Mouse (Mus musculus) gastrocnemius, postnatal 36 days (tissue): Measurements from ENCODE around the gene Pcca. TPM values are rescaled to one million over a fixed set of nuclear protein-coding genes. Genes with fewer than 3 reads are reported as not detected.
"Not testable (repeated sequence)": the region's sequence is repeated elsewhere in the genome, so short reads cannot be mapped to it uniquely, and the experiment has no call there.

ENCODE experiments used
- DNase-seq, 2 experiments: peaks; one replicate each; pipeline ENCODE4 v3.0.0; 2022
- intact Hi-C: fragments of 180-260 bp; cut with DNase I; formaldehyde crosslinking; loops from one replicate; pipeline ENCODE4 v1.15.1; 2025
- total RNA-seq, 2 experiments: library from RNA; stranded (reverse); gene quantifications; 2 replicates each; pipeline ENCODE4 v1.2.3; 2021

Gene Pcca
- total RNA-seq, 2 experiments from 2014 or later = 42.3 to 42.5 TPM

DNA sequence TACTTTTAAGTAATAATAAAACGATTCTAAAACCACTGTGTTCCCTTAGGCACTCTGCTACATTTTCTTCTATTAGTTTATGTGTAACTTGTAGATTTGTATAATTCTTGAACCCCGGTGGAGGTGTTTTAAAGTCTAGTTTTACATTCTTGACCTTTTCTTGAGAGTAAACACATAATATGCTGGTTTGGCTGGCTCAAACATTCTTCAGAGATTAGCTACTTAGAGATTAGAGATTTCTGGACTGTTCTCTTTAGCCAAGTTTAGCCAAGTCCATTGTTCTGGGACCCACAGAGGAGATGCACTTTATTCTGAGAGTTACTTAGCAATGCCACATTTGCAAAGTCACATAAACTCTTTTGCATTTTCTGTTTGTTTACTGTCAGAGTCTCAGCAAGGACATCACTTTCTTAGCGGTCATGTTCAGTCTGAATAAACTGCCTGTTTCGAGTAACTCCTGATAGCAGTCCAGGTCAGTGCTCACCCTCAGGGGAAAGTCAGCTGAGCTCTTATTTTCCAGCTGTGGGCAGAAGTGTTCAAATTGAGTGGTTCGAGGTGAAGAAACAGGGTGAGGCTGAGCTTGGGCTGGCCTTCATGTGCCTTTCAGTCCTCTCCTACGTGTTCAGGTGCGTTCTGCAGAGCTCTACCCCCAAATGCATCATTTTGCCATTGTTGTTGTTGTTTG is 18.8 kb downstream of the Pcca start:
- DNase-seq = no peak
- intact Hi-C loops = no loop called here

DNA sequence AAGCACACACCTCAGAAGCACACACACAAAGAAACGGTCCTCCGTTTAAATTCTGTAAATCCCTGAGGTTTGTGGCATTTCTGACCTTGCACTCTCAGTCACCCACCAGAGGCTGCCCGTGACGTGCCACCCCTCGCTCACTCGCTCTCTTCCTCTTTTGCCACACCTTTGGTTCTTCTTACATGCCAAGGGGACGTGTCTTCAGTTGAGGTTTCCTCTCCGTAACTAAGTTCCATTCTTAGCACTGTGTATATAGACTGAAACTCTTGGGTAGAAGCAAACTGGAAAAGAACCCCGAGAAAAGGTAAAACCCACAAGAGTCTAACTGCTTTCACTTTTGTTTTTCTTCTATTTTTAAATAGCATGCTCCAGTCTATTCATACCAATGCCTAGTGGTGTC is 23.2 kb downstream of the Pcca start:
- intact Hi-C loops = no loop called here
- no peak for DNase-seq

DNA sequence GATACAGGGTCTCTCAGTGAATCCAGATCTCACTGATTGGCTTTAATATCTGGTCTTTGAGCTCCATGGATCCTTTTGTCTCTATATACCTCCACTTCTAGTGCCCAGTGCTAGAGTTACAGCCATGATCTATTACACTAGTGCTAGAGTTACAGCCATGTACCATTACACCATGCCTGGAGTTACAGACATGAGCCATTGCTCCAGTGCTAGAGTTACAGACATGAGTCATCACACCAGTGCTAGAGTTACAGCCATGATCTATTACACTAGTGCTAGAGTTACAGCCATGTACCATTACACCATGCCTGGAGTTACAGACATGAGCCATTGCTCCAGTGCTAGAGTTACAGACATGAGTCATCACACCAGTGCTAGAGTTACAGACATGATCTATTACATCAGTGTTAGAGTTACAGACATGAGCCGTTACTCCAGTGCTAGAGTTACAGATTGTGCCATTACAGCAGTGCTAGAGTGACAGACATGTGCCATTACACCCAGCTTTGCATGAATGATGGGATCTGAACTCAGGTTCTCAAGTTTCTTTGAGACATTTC is 26.8 kb downstream of the Pcca start:
- intact Hi-C loops, DNase-seq: not testable (repeated sequence)

DNA sequence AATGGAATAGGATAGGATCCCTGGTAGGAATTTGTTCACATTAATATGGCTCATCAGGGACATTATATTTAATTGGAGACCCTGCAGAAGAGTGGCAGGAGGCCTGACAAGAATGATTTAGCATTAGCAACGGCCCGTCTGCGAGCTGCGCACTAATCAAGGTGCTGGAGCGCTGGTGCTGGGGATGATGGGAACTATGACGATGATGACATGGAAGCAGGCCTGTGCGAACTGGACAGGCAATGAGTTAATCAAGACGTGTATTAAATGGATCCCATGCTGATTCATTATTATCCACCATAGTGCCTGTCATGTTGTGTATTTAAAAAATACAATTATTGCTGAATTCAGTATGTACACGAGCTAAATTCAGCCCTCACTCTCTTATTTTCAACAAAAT is 36.7 kb downstream of the Pcca start:
- intact Hi-C loops = no loop called here
- no peak for DNase-seq

DNA sequence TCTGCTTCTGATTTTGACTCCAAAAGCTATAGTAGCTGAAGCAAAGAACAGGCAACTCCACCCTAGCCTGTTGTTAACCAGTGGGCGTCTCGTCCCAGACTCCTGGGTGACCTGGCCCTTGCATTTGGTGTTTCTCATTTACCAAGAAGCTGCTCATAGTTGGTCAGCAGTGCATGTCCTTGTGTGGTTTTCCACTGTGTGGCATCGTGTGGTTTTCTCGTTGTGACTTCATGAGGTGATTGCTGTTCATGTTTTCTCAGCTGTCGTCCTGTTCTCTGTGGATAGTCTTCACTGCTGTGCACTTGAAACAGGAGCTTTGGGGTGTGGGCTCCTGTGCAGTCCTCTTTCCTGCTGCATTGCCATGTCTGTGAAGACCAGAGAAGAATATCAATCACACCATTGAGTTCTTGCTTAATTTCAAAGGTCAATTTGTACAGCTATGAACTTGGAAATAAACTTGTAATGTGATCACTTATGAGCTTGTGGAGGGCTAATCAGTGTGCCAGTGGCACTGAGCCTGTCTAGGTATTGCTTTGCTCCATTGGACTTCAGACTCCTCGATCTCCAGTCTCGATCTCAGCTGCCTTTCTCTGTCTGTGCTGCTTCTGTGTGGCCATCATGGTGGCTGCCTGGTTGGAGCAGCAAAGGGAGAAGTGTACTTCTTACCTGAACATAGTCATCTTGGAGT is 40.1 kb downstream of the Pcca start:
- DNase-seq = no peak
- intact Hi-C loops = no loop called here

DNA sequence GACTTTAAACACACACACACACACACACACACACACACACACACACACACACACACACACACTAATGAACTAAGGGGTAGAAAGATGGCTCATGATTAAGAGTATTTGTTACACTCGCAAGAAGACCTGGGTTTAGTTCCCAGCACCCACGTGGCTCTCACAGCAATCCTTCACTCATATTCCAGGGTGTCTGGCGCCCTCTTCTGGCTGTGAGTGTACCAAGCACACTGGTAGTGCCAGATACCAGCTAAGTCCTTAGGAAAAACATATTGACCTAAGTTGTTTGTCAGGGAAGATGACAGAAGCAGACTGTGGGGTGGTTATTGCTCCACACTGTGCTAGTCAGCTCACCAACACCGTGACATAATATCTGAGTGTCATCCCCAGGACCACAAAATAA is 43.7 kb downstream of the Pcca start:
- intact Hi-C loops = no loop called here

DNA sequence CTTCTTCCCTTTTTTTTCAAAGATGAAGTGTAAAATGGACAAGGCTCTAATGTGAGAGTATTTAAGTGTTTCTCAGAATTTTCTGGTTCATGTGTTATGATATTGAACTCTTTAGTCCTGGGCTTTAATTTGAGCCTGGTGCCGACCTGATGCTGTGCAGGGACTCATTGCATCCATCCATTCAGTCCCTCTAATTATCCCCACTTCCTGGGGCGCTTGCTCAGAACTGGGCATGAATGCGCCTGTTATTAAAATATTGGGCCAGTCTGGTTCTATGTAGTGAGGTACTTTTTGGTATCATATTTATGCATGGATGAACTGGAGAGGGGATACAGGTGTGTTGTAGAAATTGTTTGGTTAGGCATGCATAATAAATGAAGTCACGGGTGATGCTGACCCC is 47.9 kb downstream of the Pcca start:
- no peak for DNase-seq
- intact Hi-C loops = no loop called here

More for the DNA sequence above, 43.7 kb downstream of the Pcca start:
- DNase-seq = no peak

DNA sequence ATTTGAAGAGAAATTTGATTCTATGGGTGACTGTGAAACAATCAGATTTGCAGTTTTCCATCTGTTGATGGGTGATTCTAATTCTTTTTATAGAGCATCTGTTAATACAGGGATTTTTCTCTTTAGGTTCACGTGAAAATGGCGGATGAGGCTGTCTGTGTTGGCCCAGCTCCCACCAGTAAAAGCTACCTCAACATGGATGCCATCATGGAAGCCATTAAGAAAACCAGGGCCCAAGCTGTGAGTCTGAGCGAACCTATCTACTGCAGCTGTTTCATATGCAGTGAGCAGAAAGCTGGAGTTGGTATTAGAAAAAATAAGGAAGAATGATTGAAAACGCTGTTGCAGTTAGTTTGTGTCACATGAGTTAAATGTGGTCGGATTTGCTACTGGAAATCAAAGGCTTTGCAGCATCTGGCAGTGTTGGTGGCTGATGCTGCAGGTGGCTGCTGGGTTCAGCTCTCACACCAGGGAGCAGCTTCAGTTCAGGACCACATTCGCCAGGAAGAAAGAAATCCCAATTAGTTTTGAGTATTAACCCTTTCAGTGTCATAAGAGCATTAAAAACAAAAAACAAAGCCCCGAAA is 48.5 kb downstream of the Pcca start:
- intact Hi-C loops = no loop called here
- DNase-seq = no peak

DNA sequence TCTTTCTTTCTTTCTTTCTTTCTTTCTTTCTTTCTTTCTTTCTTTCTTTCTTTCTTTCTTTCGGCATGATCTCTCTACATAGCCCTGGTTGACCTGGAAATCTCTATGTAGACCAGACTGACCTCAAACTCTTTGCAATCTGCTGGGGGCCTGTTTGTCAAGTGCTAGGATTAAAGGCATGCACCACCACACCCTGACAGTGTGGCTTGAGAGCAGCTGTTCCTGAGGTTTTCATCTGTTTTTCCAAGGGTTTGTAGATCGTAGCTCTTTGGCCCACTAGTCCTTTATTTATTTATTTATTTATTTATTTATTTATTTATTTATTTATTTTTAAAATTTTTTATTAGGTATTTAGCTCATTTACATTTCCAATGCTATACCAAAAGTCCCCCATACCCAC is 50.0 kb downstream of the Pcca start:
- intact Hi-C loops = not testable (repeated sequence)

DNA sequence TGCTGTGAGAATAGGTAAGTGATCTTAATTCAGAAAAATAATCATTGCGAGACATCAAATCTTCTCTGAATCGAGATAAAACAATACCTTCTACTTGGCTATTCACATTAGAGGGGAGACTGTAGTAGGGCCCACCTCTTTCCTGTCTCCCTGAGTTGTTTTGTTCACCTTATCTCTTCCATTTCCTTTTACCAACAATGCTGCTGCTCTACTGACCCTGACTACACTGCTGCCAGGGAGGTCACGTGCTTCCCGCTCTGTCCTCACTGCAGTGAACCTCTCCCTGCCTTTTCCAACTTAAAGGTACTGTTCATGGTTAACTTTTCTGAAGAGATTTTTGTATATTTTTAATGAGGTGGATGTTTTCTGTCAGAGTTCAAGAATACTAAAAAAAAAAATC is 52.8 kb downstream of the Pcca start:
- intact Hi-C loops = no loop called here
- DNase-seq = no peak

More for the DNA sequence above, 50.0 kb downstream of the Pcca start:
- not testable (repeated sequence) for DNase-seq

DNA sequence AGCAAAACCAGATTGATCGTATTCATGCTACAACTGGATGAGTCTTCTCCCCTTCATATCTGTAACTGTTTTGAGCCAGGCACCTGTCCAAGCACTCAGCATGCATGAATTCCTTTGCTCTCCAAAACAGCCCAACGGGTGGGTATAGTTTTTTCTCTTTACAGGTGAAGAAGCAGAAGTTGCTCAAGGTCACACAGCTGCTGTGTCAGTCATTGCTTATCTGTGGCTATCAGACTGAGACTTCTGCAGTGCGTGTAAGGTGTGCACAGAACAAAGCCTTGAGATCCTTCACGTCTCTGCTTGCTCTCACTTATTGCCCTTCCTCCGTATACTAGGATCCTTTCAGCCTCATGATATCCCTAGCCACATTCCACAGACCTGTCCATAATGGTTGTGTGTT is 63.4 kb downstream of the Pcca start:
- intact Hi-C loops = no loop called here
- no peak for DNase-seq

DNA sequence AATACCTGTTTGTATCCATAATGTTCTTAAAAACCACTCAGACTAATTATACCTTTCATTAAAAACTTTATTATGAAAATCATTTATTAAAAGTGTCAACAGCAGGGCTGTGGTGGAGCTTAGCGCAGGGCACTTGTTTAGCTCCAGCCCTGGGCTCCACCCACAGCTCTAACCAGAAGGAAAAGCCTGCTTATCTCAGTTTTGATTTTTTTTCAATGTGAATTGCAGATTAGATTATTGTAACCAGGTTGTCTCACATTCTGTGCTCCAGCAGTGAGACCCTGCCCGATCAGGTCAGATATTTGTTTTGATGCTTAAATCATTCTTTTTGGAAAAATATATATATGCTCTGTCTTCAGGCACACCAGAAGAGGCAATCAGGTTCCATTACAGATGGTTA is 64.7 kb downstream of the Pcca start:
- DNase-seq = no peak
- intact Hi-C loops = no loop called here

DNA sequence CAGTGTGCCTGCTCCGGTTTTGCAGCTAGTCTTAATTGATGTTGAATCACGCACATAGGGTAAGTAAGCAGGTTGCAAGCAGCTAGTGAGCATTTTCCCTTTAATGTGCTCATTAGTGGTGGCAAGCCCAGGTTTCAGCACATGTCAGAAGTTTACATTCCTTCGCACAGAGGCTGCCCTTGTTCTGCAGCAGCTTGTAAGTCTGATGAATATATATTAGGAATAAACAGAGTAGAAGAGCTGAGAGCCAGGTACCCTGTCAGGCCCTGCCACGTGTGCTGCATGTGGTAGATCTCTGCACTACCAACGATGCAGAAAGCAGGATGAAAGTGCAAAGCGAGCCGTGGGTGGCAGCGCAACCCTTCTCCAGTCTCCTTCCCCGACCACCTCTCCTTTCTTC is 65.7 kb downstream of the Pcca start:
- intact Hi-C loops = no loop called here

DNA sequence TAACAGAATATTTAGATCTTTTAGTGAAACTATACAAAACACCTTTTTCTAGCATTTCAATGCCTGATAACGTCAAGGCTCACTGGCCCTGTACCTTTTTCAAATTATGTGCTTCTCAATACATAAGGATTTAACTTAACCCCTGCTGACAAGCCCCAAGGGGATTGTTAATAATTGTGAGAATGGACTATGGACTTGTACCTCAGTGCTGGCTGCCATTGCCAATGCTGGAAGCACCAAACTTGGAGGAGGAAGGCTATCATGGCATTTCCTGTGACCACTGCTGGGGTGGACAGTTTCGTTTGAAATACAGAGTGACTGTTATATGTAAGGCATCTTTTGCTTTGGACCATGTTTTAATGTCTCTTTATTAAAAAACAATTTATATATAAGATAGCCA is 68.6 kb downstream of the Pcca start:
- intact Hi-C loops = no loop called here
- no peak for DNase-seq

More for the DNA sequence above, 65.7 kb downstream of the Pcca start:
- DNase-seq = no peak

DNA sequence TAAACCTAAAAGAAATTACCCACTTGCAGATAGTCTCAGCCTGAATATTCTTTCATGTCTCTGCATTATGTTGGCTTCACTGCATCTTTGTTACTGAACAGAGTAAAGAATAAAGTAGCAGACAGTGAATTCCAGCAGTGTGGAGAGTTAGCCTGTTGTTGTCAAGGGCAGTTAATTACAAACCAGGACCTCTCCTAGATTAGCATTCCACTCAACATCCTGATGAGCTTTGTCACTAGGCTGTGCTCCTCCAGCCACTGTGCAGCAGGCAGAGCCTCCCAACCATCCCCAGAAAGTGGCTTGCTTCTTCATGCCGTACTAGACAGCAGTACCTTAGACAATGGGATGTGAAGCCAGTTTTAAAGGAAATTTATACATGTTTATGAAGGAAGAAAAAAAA is 72.4 kb downstream of the Pcca start:
- intact Hi-C loops = no loop called here
- no peak for DNase-seq

DNA sequence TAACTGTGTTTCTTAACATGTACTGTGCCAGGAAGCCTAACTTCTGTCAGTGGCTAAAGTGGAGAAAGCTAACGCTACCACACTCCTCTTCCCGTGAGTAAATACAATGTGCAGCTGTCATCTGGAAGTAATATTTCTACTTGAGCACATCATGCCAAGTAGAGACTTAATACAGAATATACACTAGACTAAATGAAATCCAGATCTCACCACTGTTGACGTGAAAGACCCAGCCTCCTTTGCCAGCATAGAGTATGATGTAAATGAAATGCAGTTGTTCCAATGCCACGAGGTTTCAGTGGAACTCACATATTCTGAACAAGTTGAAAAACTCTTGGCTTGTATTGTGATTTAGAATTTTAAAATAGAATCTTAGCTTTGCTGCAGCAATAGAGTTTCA is 73.3 kb downstream of the Pcca start:
- intact Hi-C loops = no loop called here
- DNase-seq = no peak

DNA sequence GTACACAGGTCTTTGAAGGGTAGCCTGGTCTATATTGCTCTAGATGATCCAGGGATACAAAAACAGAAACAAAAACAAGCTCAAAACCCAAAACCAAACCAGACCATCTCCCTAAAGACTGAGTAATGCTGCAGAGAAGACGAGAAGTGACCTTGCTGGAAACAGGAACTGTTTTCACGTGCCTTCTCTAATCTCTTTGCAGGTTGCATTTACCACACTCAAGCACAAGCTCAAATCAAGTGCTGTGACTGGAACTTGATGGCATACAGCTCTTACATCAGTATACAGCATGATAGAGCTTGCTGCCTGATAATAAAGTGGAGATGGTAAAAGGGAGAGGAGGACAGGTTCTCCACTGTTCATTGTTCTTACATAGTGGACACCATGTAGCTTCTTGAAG is 74.2 kb downstream of the Pcca start:
- intact Hi-C loops = no loop called here
- DNase-seq = no peak

DNA sequence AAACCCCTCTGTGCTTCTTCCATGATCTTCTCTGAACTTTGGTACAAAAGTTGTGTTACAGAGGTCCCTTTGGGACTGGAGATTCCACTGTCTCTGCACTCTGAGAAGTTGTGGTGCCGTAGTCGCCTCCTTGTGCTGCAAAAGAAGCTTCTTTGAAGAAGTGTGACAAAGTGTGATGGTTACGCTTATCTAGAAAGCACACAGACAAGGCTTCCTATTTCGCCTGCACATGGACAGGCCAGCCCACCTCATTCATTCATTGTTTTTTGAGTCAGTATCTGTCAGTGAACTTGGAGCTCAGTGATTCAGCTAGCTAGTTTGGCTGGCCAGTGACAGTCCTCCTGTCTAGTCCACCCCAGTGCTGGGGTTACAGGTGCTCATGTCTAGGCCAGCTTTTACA is 76.9 kb downstream of the Pcca start:
- DNase-seq = no peak
- intact Hi-C loops = no loop called here

DNA sequence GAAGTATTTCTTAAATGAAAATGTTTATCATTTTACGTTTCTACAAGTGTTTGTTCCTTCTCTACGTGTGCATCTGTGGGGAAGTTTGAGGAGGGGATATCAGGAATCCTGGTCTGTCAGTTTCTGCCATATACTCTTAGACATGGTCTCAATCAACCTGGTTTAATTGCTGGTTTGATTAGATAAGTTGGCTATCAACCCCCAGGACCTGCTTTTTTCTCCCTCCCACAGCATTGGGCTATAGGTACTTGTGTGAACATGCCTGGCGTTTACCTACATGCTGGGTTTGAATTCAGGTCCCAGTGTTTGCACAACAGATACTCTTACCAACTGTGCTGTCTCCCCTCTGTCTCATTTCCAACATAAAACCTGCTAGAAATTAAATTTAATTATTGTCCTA is 78.2 kb downstream of the Pcca start:
- intact Hi-C loops = no loop called here
- DNase-seq = no peak

DNA sequence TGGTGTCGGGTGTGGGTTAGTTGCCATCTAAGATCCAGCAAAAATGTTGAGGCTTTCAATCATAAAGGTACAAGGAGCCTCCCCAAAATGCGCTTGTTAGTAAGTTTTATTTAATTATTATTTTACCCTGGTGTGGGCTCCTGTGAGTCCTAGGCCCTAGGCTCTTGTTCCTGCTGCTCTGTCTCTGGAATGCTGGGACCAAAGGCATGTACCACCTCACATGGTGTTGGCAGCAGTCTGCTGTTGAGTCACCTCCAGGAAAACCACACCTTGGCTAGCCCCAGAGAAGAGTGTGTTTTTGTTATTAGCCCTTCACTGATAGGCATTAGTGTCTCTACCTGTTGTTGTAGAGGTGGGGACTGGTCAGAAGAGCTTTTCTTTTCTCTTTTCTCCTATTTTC is 83.5 kb downstream of the Pcca start:
- no peak for DNase-seq
- intact Hi-C loops = no loop called here

DNA sequence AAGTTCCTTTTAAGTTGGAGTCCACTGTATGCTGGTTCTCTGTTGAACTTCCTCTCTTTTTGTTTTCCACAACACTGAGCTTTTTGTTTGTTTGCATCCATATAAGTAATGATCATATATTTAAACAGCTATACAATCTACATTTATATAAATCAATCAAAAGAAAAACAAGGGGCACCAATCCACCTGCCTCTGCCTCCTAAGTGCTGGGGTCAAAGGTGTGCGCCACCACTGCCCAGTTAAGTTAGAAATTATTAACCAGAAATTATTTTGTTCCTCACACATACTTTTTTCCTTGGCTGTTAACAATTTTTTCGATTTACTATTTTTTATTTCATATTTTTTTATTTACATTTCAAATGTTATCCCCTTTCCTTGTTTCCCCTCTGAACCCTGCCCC is 99.3 kb downstream of the Pcca start:
- intact Hi-C loops = no loop called here
- DNase-seq = no peak

DNA sequence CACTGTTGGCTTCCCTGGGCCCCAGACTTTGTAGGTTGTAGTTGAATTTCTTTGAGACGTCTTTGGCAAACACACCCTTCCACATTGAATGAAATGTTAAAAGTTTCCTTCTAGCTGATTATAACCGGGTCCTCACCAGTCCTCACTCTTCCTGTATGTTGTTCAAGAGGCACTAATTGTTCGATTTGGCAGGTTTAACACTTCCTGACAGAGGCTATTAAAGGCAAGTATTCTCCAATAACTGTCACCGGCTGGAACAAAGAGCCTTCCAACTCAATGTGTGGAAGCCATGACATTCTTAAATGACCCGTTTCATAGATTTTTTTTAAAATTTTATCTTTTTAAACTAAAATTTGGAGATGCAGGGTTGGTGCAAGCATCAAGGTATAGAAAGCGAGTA is 102.5 kb downstream of the Pcca start:
- no peak for DNase-seq
- intact Hi-C loops = no loop called here
